Mouse (Mus musculus) testis, adult 2 months (tissue): ENCODE data around the gene Sptbn1. TPM values are rescaled to one million over a fixed set of nuclear protein-coding genes. Genes with fewer than 3 reads are reported as not detected.

Source experiments
- H3K27ac ChIP-seq: fragments of 200-500 bp; 2 replicates; pipeline ENCODE4 v1.5.1; 2012; ENCODE audit warnings: low read depth, low read length; ENCODE audit not compliant: control insufficient read depth, insufficient read depth
- H3K27me3 ChIP-seq: fragments of 200-500 bp; 2 replicates; pipeline ENCODE4 v1.6.1; 2012; ENCODE audit warnings: mild to moderate bottlenecking, low read length, moderate library complexity; ENCODE audit not compliant: control insufficient read depth, insufficient read depth
- H3K36me3 ChIP-seq: fragments of 200-500 bp; 2 replicates; pipeline ENCODE4 v1.6.1; 2012; ENCODE audit warnings: mild to moderate bottlenecking, low read length; ENCODE audit not compliant: control insufficient read depth, insufficient read depth
- H3K4me1 ChIP-seq: fragments of 200-500 bp; 2 replicates; pipeline ENCODE4 v1.6.1; 2012; ENCODE audit warnings: low read length; ENCODE audit not compliant: control insufficient read depth, insufficient read depth
- H3K4me3 ChIP-seq: fragments of 200-500 bp; 2 replicates; pipeline ENCODE4 v1.5.1; 2012; ENCODE audit warnings: low read depth, mild to moderate bottlenecking, low read length, moderate library complexity, mixed read lengths; ENCODE audit not compliant: control insufficient read depth
- CTCF ChIP-seq: fragments of 200-500 bp; IDR thresholded peaks from 2 replicates; pipeline ENCODE4 v1.5.1; 2012; ENCODE audit warnings: low read depth, mild to moderate bottlenecking, inconsistent platforms, low read length, moderate library complexity; ENCODE audit not compliant: control insufficient read depth, insufficient read depth, insufficient replicate concordance
- POLR2A ChIP-seq: fragments of 200-500 bp; IDR thresholded peaks from 2 replicates; pipeline ENCODE4 v1.6.1; 2012; ENCODE audit warnings: low read depth, mild to moderate bottlenecking, inconsistent platforms, low read length, moderate library complexity; ENCODE audit not compliant: control insufficient read depth
- polyA plus RNA-seq: library from polyadenylated mRNA; depleted of rRNA; stranded (reverse); fragments of >200 nt; gene quantifications from 2 replicates; pipeline ENCODE4 v1.2.3, GENCODE M21; 2012

Gene Sptbn1
- polyA plus RNA-seq, 1 experiment, result 21.8 TPM

GRCm38 (mm10) chr11:30237960-30238359 lies 30.0 kb downstream of the Sptbn1 start:
- Histone ChIP-seq H3K4me1 (peaks cover 6% of the 10 kb centered on the region), H3K4me3 (no peak overlapping the region), H3K27ac (no peak overlapping the region), H3K27me3 (no peaks in the 10 kb centered on the region), H3K36me3 (no peaks in the 10 kb centered on the region)
- TF ChIP-seq POLR2A (no peak), CTCF (no peak)

- Histone ChIP-seq H3K27me3 (no peaks in the 10 kb centered on the region), H3K4me3 (no peak overlapping the region), H3K4me1 (peaks cover 6% of the 10 kb centered on the region), H3K36me3 (no peaks in the 10 kb centered on the region), H3K27ac (no peak overlapping the region)
- TF ChIP-seq CTCF (no peak), POLR2A (no peak)
These were observed 31.2 kb downstream of the Sptbn1 start for GRCm38 (mm10) chr11:30236681-30237242.

- H3K4me3 ChIP-seq, result no peak overlapping the region
- TF ChIP-seq CTCF (no peak), POLR2A (no peak)
- H3K36me3 ChIP-seq, result no peaks in the 10 kb centered on the region
- no peak overlapping the region for H3K27ac ChIP-seq
- H3K27me3 ChIP-seq, result no peaks in the 10 kb centered on the region
- H3K4me1 ChIP-seq, result peaks cover 3% of the 10 kb centered on the region
These were observed 32.3 kb downstream of the Sptbn1 start for GRCm38 (mm10) chr11:30235666-30236065.

GRCm38 (mm10) chr11:30235218-30235617 lies 32.8 kb downstream of the Sptbn1 start:
- Histone ChIP-seq H3K27me3 (no peaks in the 10 kb centered on the region), H3K4me3 (no peak overlapping the region), H3K4me1 (peaks cover 3% of the 10 kb centered on the region; the same call in 1 of the 2 replicates), H3K36me3 (no peaks in the 10 kb centered on the region), H3K27ac (no peak overlapping the region)
- TF ChIP-seq POLR2A (no peak), CTCF (no peak)

- no peak overlapping the region for H3K27ac ChIP-seq
- TF ChIP-seq POLR2A, result no peak
- no peak for TF ChIP-seq CTCF
- no peaks in the 10 kb centered on the region for H3K27me3 ChIP-seq
- no peaks in the 10 kb centered on the region for H3K36me3 ChIP-seq
- no peak overlapping the region for H3K4me3 ChIP-seq
- H3K4me1 ChIP-seq, result peaks cover 3% of the 10 kb centered on the region; the same call in 1 of the 2 replicates
These were observed 34.0 kb downstream of the Sptbn1 start for GRCm38 (mm10) chr11:30233946-30234345.

- Histone ChIP-seq H3K4me1 (peaks cover 3% of the 10 kb centered on the region; the same call in 1 of the 2 replicates), H3K4me3 (no peak overlapping the region), H3K36me3 (no peaks in the 10 kb centered on the region), H3K27me3 (no peaks in the 10 kb centered on the region), H3K27ac (no peak overlapping the region)
- TF ChIP-seq POLR2A (no peak), CTCF (no peak)
These were observed 35.9 kb downstream of the Sptbn1 start for GRCm38 (mm10) chr11:30232082-30232481.

GRCm38 (mm10) chr11:30231336-30231735 lies 36.6 kb downstream of the Sptbn1 start:
- no peak overlapping the region for H3K4me3 ChIP-seq
- H3K27me3 ChIP-seq, result no peaks in the 10 kb centered on the region
- no peaks in the 10 kb centered on the region for H3K36me3 ChIP-seq
- H3K27ac ChIP-seq, result no peak overlapping the region
- no peak for TF ChIP-seq POLR2A
- no peak for TF ChIP-seq CTCF
- no peaks in the 10 kb centered on the region for H3K4me1 ChIP-seq

GRCm38 (mm10) chr11:30230330-30230771 lies 37.6 kb downstream of the Sptbn1 start:
- Histone ChIP-seq H3K36me3 (no peaks in the 10 kb centered on the region), H3K4me1 (no peaks in the 10 kb centered on the region), H3K27me3 (no peaks in the 10 kb centered on the region), H3K27ac (no peak overlapping the region), H3K4me3 (no peak overlapping the region)
- TF ChIP-seq CTCF (no peak), POLR2A (no peak)
